Mouse (Mus musculus): ENCODE results near the gene Kdelc2. TPM values are rescaled to one million over a fixed set of nuclear protein-coding genes. Genes with fewer than 3 reads are reported as not detected.

Kdelc2 gene
- polyA plus RNA-seq, 1 experiment from 2014 or later, result 7.6 TPM

DNA sequence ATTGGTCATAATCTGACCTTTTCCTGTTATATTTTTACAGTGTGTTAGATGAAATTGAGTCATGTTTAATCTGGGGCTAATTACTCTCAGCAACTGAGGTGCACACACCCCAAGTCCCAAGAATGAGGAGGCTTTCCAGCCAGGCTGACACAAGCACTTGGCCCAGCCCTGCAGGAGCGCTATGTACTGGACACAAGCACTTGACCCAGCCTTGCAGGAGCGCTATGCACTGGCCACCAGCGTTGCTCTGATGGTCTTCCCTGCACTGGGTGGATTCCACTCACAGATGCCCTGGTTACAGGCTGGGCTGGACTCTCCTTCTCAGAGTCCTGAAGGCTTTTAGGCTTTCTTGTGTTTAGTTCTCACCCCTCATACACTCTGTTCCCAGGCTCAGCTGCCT is 5.3 kb downstream of the Kdelc2 start:
- H3K4me2 ChIP-seq, result no peak overlapping the region
- H3K36me3 ChIP-seq, result no peaks in the 10 kb centered on the region
- no peak overlapping the region for H3K9ac ChIP-seq (replicated peaks)
- H3K4me1 ChIP-seq, result peaks cover 13% of the 10 kb centered on the region; the same call in 1 of the 2 replicates
- ATAC-seq (ENCODE audit: low FRiP score), result no peak
- no peak overlapping the region for H3K27ac ChIP-seq (replicated peaks)
- no peak overlapping the region for H3K4me3 ChIP-seq (replicated peaks)
- no peaks in the 10 kb centered on the region for H3K9me3 ChIP-seq (replicated peaks)
- WGBS, result 74% methylated on average over 3 of the region's 3 CpGs
- no peaks in the 10 kb centered on the region for H3K27me3 ChIP-seq (replicated peaks)

DNA sequence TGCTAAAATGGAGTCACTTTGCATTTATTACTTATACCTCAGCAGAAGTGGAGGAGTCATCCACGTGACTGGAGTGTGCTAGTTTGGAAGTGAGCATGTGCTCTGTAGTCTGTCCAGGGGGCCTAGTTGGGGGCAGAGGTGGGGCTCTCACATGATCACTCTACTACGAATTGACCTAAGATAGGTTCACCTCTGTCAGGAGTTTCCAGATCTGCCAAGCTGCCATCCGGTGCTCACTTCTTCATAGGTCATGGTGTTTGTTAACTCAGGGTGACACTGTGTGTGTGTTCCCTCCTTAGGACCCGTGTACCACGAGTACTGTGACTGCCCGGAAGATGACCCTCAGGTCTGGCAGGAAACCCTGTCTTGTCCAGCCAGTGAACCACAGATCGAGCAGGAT is 6.3 kb downstream of the Kdelc2 start:
- H3K9ac ChIP-seq (replicated peaks), result no peak overlapping the region
- H3K4me3 ChIP-seq (replicated peaks), result no peak overlapping the region
- no peaks in the 10 kb centered on the region for H3K27me3 ChIP-seq (replicated peaks)
- WGBS, result 87% methylated on average over 7 of the region's 7 CpGs
- no peak for ATAC-seq (ENCODE audit: low FRiP score)
- H3K27ac ChIP-seq (replicated peaks), result no peak overlapping the region
- H3K9me3 ChIP-seq (replicated peaks), result no peaks in the 10 kb centered on the region
- no peaks in the 10 kb centered on the region for H3K36me3 ChIP-seq
- H3K4me2 ChIP-seq, result no peak overlapping the region
- peaks cover 4% of the 10 kb centered on the region; the same call in 1 of the 2 replicates for H3K4me1 ChIP-seq

DNA sequence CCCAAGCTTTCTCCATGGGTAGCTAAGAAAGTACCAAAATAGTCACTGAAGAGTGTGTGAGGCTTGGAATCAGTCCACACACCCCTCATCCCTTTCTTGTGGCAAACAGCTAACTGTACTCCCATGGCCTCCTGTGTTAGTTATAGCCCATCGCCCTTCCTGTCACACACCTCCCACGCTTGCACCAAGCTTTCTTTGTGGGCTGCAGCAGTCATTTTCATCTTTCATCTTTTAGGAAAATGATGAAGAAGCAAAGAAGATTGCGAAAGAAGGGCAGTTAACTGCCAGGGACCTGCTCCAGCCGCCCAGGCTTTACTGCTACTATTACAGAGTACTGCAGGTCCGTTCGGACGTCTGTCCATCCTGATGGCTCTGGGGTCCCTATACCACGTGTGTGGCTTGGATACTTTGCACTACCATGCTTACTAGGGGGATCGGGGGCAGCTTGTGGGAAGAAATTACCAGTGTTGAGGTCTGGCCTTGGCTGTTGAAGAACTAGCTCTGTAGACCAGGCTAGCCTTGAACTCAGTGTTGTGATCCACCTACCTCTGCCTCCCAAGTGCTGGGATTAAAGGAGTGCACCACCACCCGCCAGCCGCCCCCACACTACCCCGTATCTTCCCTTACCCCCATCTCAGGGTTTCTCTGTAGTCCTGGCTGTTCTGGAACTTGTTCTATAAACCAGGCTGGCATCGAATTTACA is 14.0 kb downstream of the Kdelc2 start:
- H3K27ac ChIP-seq (replicated peaks), result no peak overlapping the region
- 85% methylated on average over 13 of the region's 13 CpGs for WGBS
- no peak overlapping the region for H3K4me3 ChIP-seq (replicated peaks)
- no peaks in the 10 kb centered on the region for H3K9me3 ChIP-seq (replicated peaks)
- no peaks in the 10 kb centered on the region for H3K27me3 ChIP-seq (replicated peaks)
- no peak overlapping the region for H3K4me2 ChIP-seq
- H3K4me1 ChIP-seq, result peaks cover 11% of the 10 kb centered on the region
- H3K36me3 ChIP-seq, result no peaks in the 10 kb centered on the region
- no peak for ATAC-seq (ENCODE audit: low FRiP score)
- no peak overlapping the region for H3K9ac ChIP-seq (replicated peaks)

DNA sequence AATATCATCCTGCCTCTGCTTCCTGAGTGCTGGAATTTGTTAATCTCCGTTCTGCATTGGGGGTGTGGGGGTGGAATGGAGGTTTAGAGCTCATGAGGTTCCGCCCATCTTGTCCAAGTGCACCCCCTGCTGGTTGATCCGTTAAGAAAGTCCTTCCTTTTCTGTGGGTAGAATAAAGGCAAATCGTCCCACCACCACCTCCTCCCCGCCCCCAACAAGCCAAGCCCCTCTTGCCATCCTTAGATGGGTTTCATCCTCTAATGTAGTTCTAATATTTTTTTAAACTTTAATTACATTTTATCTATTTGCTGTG is 14.5 kb downstream of the Kdelc2 start:
- no peak overlapping the region for H3K4me2 ChIP-seq
- no peaks in the 10 kb centered on the region for H3K36me3 ChIP-seq
- peaks cover 17% of the 10 kb centered on the region for H3K4me1 ChIP-seq
- H3K4me3 ChIP-seq (replicated peaks), result no peak overlapping the region
- no peak overlapping the region for H3K9ac ChIP-seq (replicated peaks)
- 13% methylated on average over 5 of the region's 5 CpGs for WGBS
- ATAC-seq (ENCODE audit: low FRiP score), result no peak
- no peaks in the 10 kb centered on the region for H3K9me3 ChIP-seq (replicated peaks)
- H3K27ac ChIP-seq (replicated peaks), result no peak overlapping the region
- no peaks in the 10 kb centered on the region for H3K27me3 ChIP-seq (replicated peaks)

DNA sequence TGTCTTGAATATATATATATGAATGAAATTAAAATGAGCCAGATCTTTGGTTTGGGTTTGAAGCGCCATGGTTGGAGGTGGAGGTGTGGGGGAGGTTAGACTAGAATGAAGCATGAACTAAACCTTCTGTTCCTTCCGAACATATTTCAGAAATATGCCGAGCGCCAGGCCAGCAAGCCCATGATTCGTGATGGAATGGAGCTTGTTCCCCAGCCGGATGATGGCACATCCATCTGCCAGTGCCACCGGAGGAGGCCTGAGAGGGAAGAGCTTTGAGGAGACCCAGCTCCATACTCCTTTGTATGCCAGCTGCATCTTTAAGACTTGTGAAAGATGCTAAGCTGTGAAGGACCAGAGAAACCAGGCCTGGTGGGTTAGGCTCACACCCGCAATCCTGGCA is 15.7 kb downstream of the Kdelc2 start:
- H3K4me3 ChIP-seq (replicated peaks), result no peak overlapping the region
- no peaks in the 10 kb centered on the region for H3K27me3 ChIP-seq (replicated peaks)
- H3K4me1 ChIP-seq, result peaks cover 20% of the 10 kb centered on the region

DNA sequence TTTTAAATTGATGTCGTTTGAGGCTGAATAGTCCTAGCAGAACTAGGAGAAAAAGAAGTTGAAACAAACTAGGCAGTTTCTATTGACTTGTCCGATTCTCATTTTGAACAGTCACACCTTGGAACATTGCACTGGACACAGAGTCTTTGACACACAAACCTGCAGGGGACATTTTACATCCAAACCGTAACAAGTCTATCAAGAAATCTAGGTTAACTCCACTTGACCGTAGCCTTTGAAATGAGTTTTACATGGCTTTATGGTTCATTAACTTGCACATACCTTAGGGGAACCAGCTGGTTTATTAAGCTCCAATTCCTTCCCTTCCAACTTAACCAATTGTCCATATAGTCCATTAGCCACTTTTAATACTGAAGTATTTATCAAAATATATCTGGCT is 16.9 kb downstream of the Kdelc2 start:
- no peaks in the 10 kb centered on the region for H3K9me3 ChIP-seq (replicated peaks)
- H3K27me3 ChIP-seq (replicated peaks), result no peaks in the 10 kb centered on the region
- no peak overlapping the region for H3K27ac ChIP-seq (replicated peaks)
- no peak overlapping the region for H3K4me2 ChIP-seq
- no peak overlapping the region for H3K9ac ChIP-seq (replicated peaks)
- WGBS, result 72% methylated on average over 4 of the region's 4 CpGs
- no peak for ATAC-seq (ENCODE audit: low FRiP score)
- H3K4me3 ChIP-seq (replicated peaks), result no peak overlapping the region
- peaks cover 31% of the 10 kb centered on the region for H3K4me1 ChIP-seq
- H3K36me3 ChIP-seq, result no peaks in the 10 kb centered on the region

More for the DNA sequence above, 15.7 kb downstream of the Kdelc2 start:
- Histone ChIP-seq H3K27ac (replicated peaks) (no peak overlapping the region), H3K36me3 (no peaks in the 10 kb centered on the region), H3K9me3 (replicated peaks) (no peaks in the 10 kb centered on the region), H3K9ac (replicated peaks) (no peak overlapping the region), H3K4me2 (no peak overlapping the region)
- WGBS, result 96% methylated on average over 8 of the region's 8 CpGs
- ATAC-seq (ENCODE audit: low FRiP score), result no peak

DNA sequence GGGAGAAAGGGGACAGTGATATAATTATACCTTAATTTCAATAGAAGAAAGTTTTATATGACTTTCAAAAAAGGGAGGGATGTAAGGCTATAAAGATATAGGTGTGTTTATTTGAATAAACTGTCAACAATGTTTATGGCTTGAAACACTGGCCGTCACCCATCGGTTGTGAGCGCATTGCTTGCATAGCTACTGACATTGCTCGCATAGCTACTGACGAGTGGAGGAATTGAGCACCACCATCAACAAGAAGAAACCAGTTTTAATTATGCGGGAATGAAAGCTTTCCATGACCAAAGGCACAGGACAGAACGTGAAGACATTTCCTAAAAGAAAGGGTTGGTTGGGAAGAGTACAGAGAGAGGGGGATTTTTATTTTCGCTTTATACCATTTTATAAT is 17.3 kb downstream of the Kdelc2 start:
- WGBS, result 86% methylated on average over 8 of the region's 8 CpGs
- Histone ChIP-seq H3K27ac (replicated peaks) (no peak overlapping the region), H3K27me3 (replicated peaks) (no peaks in the 10 kb centered on the region), H3K4me3 (replicated peaks) (no peak overlapping the region), H3K4me2 (no peak overlapping the region), H3K9me3 (replicated peaks) (no peaks in the 10 kb centered on the region), H3K9ac (replicated peaks) (no peak overlapping the region), H3K36me3 (no peaks in the 10 kb centered on the region), H3K4me1 (peaks cover 35% of the 10 kb centered on the region)
- no peak for ATAC-seq (ENCODE audit: low FRiP score)

DNA sequence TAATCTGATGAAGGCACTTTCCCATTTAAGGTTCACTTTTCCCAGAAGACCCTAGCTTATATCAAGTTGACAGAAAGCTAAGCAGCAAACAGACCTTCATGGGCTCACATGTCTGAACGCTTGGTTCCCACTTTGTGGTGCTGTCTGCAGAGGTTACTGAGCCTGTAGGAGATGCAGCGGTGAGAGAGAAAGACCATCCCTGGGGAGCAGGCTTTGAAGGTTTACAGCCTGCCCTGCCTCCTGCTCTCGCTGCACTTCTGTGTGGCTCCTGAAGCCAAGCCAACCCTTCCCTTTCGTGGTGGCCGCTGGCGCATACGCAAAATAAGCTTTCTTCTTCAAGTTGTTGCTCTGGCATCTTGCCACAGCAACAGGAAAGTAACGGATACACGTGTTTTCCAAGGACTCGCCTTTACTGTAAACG is 18.5 kb downstream of the Kdelc2 start, which contains the start of gene 4930550C14Rik:
TSS of gene 4930550C14Rik (plus strand) at position 35 of the 421 bp plus-strand sequence.
- Histone ChIP-seq H3K9me3 (replicated peaks) (no peaks in the 10 kb centered on the region), H3K27ac (replicated peaks) (peak within 1 kb of the TSS; percentile 14), H3K4me2 (peak within 1 kb of the TSS; percentile 47), H3K36me3 (no peaks in the 10 kb centered on the region), H3K9ac (replicated peaks) (no peak within 1 kb of the TSS), H3K4me1 (peaks cover 35% of the 10 kb centered on the region), H3K4me3 (replicated peaks) (no peak within 1 kb of the TSS), H3K27me3 (replicated peaks) (no peaks in the 10 kb centered on the region)
- 5% methylated on average over 11 of the region's 11 CpGs for WGBS
- no peak for ATAC-seq (ENCODE audit: low FRiP score)

DNA sequence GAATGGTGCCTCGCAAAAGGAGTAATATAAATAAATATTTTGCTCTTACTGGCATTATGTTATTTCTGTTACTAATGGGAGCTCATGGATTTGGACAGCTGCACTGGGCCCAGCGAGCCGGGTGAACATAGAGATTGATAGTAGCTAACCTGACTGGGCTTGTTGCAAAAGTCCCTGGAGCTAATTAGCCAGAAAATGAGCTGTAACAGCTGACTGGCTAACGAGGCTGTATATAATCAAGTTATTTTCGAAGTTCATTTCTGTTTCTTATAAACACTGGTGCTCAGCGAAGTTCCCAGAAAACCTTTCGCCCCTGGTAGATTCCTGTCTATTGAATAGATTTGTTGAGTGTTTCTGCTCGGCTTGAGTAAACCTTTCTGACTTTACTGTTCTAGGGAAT is 19.2 kb downstream of the Kdelc2 start:
- 41% methylated on average over 8 of the region's 8 CpGs for WGBS
- Histone ChIP-seq H3K36me3 (no peaks in the 10 kb centered on the region), H3K4me1 (peaks cover 35% of the 10 kb centered on the region), H3K4me3 (replicated peaks) (no peak overlapping the region), H3K9me3 (replicated peaks) (no peaks in the 10 kb centered on the region), H3K9ac (replicated peaks) (no peak overlapping the region), H3K27me3 (replicated peaks) (no peaks in the 10 kb centered on the region), H3K4me2 (peak overlapping the region; percentile 47), H3K27ac (replicated peaks) (peak overlapping the region; percentile 14)
- ATAC-seq (ENCODE audit: low FRiP score), result no peak

DNA sequence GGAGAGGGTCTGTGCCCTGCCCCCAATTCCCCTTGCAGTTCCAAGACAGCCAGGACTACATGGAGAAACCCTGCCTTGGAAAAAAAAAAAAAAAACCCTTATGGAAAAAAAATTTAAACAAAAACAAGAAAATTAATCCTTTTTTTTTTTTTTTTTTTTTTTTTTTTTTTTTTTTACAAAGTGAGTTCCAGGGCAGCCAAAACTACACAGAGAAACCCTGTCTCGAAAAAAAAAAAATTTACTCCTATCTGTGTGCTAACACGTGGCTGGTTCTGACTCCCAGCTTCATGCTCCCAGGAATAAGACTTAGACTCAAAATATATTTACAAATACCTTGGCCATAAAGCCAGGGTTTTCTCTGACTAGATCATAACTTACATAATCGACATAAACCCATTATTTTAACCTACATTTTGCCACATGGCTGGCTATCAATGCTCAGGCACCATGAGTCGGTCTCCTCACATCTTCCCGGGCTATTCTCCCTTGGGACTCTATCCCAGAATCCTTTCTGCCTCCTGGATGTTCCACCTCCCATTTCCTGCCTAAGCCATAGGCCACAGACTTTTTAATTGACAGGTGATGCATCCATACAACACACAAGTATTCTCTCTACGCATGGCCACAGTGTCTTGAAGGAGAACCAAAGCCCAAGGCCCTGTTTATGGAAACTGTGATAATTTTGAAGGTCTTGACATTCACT is 20.4 kb downstream of the Kdelc2 start:
- Histone ChIP-seq H3K36me3 (no peaks in the 10 kb centered on the region), H3K27ac (replicated peaks) (no peak overlapping the region), H3K9ac (replicated peaks) (no peak overlapping the region), H3K4me2 (no peak overlapping the region), H3K9me3 (replicated peaks) (no peaks in the 10 kb centered on the region), H3K27me3 (replicated peaks) (no peaks in the 10 kb centered on the region), H3K4me1 (peaks cover 35% of the 10 kb centered on the region), H3K4me3 (replicated peaks) (no peak overlapping the region)
- ATAC-seq (ENCODE audit: low FRiP score), result no peak
- WGBS, result 74% methylated on average over 6 of the region's 6 CpGs

DNA sequence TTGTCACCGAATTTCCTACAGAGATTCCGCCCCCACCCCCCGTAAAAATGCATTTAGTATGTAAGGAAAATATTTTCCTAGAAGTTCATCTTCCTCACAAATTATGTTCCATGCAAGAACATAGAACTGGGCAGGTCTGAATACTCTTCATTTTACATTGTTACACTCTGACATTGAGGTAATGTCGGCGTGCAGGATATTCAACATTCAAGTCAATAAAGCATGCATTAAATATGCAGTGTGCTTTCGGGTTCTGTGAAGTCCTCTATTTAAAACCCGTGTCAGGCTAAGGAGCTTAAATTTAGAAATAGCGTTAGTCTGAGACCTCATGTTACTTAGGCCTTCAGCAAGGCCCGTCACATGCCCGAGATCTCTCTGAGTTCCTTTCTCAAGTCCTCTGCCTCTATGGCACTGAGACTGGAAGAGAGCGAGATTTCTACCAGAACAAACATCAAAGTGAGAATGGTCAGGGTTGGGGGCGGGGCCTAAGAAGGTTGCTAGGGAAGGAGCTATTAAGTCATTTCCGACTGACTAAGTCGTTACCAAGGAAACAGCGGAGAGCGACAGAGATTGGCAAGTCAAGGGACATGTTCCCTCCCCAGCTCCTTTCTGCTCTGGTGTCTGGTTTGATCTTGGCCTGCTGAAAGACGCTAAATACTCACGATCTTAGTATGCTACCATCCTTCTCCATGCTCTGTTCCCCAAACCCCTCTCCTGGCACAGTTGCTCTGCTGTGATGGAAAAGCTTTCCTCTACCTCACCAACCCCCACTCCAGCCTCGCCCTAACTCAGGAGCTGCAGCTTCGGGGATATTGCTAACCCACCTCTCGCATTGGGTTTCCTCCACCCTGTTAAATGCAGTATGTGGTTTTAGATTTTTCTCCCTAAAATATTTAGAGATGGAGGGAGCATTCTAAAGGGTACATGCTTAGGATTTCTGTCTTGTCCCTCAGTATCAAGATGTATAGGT is 21.2 kb downstream of the Kdelc2 start:
- Histone ChIP-seq H3K27ac (replicated peaks) (peak overlapping the region; percentile 87), H3K27me3 (replicated peaks) (no peaks in the 10 kb centered on the region), H3K9me3 (replicated peaks) (no peaks in the 10 kb centered on the region), H3K4me1 (peaks cover 35% of the 10 kb centered on the region), H3K9ac (replicated peaks) (peak overlapping the region; percentile 46), H3K4me3 (replicated peaks) (peak overlapping the region; percentile 39), H3K36me3 (no peaks in the 10 kb centered on the region), H3K4me2 (peak overlapping the region; percentile 61)
- WGBS, result 20% methylated on average over 21 of the region's 21 CpGs
- peak; percentile 94 for ATAC-seq (ENCODE audit: low FRiP score)
